Mouse (Mus musculus) embryo, embryonic 10.5 days (tissue): ENCODE results near the gene Tedc1.
A peak's percentile ranks its signal among the peaks of the same experiment; 100 is the strongest.

Experiments used
- DNase-seq: peaks from one replicate; pipeline ENCODE4 v3.0.0-alpha.2; 2015; ENCODE audit warnings: low spot score

The Tedc1 gene

GRCm38 (mm10) chr12:113155887-113156539, at the start of gene Tedc1:
Tedc1 (plus strand) TSS chr12:113156421.
- peak; percentile 99 for DNase-seq

DNA sequence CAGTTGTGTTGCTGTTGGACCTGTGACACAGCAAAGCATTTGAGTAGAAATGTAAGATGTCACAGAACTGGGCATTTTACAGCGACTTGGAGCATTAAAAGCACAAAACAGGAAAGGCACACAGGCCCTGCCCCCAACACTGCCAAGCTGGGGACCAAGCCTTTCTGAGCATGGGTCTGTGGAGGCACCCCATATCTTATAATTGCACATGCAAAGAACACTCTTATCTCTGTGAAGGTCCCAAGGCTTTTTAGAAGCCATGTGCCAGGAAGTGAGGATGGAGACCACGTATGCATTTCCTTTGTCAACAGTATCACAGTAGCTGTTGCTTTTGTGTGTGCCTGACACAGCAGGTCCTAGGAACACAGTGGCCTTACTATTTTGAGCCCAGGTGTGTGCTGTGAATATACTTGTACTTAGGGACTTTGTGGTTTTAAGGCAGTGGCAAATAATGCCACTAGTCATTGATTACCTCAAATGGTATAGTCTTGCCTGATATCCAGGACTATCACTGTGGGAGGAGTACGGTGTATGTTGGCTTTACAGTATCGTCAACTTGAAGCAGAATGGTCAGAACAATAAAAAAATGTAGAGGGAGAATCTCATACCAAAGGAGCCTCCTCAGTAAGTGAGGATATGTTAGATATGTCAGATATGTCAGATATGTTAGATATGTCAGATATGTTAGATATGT, 48.6 kb upstream of the Tedc1 start:
- no peak for DNase-seq

DNA sequence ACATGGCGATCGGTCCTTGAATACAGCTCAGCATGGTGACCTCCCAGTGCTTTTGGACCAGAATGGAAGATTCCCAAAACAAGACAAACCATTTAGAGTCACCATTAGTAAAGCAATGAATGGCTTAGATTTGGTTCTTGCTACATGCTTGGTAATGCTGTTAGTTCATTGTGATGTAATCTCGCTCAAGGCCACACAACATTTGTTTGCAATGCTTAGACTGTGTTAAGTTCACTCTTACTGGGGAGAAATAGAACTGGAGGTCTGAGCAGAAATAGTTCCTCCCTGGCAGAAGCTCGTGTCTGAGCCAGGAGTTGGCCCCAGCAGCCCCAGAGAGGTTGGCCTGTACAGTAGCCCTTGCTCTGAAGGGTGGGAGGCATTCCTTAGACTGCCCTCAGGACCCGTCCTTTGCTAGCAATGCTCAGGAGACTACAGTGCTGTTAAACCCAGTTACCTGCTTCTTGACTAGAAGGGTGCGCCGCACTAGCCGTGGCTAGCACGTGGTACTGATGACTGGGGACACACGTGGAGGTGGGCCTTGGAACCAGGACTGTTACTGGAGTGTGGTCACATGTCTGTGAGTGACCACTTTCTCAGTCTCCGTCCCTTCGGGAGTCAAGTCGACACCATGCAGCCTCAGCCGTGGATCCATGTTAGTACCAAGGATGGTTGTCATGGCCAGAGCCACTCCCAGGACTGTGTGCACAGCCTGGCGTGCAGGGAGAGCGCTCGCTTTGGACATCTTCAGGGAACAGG, 47.5 kb upstream of the Tedc1 start:
- DNase-seq: no peak

- DNase-seq: no peak
Measured at GRCm38 (mm10) chr12:113109801-113110200, 46.4 kb upstream of the Tedc1 start.

DNA sequence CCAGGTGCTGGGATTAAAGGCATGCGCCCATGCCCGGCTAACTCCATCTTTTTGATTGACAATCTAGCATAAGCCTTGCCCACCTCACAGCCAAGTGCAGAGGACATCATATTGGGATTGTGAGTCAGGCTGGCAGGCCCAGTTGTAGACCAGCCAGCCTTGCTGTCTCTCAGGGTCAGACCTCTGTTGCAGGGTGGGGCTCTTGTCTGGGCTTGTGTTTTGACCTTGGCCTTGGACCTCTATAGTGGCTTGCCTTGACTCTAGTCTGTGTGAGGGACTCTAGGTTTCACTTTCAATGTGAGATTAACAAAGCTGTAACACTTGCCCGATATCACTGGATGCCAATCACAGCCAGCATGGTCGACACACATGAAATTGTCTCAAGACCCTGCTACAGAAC, 42.1 kb upstream of the Tedc1 start:
- no peak for DNase-seq

- no peak for DNase-seq
Measured at GRCm38 (mm10) chr12:113114856-113115538, 41.2 kb upstream of the Tedc1 start.

DNA sequence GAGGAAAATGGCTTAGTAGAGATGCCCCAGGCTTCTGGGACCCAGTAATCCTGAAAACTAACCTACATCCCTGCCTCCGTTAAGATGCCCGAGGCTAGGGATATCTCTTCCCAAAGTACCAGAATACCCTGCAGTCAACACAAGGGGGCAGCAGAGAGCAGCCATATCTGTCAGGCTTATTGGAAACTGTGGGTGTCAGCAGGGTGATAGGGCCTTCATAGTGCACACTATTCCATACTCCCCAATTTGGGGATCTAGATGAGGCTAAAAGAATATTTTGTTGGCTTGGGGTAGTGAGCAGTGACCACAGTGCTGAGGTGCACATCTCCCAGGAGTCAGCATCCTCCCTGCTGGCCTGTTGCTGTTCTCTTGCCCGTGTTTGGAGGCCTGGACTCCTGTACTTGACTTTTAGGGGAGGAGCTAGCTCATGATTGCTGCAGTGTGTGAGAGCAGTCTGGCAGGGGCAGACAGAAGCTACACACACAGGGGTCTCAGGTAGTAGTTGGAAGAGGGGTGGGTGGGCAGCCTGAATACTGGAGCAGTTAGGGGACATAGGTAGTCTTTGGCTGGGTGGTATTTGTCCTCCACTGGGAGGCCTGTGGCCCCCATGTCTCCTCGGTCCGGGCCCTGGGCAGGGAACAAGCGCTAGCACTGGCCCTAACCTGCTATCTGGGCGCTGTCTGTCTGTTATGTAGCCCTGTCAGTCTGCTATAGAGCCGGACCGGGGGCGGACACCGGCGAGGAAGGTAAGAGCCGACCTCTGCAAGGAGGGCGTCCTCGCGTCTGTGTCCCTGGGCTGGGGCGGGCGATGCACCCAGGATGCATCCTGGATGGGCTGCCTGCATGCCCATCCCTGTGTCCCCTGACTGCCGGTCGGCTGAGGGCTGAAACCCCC, 36.5 kb upstream of the Tedc1 start:
- peak; percentile 86 for DNase-seq

DNA sequence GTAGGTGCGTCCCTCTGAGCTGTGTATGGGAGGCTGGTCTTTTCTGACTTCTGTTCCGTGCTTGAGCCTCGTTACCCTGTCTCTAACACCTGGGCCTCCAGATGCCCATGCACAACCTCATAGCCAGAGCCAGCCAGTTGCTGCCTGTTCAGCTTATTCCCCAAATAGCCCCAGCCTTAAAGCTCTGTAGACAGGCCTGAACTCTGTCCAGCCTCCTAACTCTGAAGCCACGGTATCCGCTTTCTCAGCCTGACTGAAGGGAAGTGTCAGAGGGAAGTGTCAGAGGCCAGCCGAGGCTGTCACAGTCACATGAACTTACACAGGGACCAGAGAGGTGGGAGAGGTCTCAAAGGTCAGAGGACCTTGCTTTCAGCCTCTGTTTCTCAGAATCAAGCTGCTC, 31.5 kb upstream of the Tedc1 start:
- DNase-seq: no peak

DNA sequence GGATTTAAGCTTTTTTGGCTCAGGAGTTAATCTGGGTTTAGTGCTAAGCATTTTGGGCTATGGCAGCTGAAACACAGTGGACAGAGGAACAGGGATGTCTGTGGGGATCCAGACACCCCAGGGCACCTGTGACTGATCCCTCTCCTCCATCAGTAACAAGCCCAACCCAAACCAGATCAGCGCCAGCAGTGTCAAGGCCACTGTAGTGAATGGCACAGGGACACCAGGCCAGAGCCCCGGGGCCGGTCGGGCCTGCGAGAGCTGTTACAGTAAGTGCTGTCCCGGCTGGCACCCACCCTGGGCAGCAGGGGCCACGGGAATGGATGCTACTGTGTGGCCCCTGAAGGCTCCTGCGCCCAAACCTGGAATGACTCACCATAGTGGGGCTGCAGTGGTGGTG, 25.5 kb upstream of the Tedc1 start:
- no peak for DNase-seq

- DNase-seq: no peak
Measured at GRCm38 (mm10) chr12:113131601-113132000, 24.6 kb upstream of the Tedc1 start.

DNA sequence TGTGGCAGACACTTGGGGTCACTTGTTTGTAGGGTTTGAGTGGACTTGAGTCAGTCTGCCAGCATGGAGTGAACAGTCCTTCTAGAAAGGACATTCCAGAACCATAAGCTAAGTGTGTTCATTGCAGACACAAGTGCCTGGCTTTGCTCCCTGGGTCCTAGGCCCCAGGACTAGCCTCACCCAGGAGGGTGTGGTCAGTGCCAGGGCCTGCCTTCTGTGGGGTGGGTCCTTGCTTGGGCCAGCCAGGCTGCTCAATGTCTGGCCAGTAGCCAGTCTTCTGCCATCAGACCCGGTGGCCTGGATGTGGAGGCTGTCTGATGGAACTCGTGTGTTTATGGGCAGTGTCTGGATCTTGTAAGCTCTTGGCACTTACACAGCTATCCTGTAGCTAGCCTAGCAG, 23.7 kb upstream of the Tedc1 start:
- no peak for DNase-seq

GRCm38 (mm10) chr12:113133260-113133659, 23.0 kb upstream of the Tedc1 start:
- no peak for DNase-seq

GRCm38 (mm10) chr12:113133861-113134403, 22.3 kb upstream of the Tedc1 start:
- DNase-seq: no peak

- DNase-seq: no peak
Measured at GRCm38 (mm10) chr12:113134502-113134901, 21.7 kb upstream of the Tedc1 start.

GRCm38 (mm10) chr12:113135401-113135800, 20.8 kb upstream of the Tedc1 start:
- no peak for DNase-seq

DNA sequence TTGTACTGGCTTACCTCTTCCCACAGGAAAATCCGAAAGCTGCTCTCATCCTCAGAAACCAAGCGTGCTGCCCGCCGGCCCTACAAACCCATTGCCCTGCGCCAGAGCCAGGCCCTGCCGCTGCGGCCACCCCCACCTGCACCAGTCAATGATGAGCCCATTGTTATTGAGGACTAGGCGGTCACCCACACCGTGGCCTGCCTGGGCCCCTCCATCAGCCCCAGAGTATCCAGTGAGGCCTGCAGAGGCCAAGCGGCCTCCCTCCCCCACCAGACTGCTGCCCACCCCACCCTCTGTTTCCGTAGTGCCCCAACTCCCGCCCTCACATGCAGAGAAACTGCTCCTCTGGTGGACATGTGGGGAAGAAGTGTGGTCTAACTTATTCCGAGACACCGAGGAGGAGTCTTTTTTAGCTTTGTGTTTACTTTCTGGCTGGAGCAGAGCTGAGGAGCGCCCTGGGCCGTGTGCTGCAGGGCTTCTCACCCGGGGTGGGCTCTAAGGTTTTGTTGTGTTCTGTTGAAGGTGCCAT, 19.7 kb upstream of the Tedc1 start:
- DNase-seq: no peak

DNA sequence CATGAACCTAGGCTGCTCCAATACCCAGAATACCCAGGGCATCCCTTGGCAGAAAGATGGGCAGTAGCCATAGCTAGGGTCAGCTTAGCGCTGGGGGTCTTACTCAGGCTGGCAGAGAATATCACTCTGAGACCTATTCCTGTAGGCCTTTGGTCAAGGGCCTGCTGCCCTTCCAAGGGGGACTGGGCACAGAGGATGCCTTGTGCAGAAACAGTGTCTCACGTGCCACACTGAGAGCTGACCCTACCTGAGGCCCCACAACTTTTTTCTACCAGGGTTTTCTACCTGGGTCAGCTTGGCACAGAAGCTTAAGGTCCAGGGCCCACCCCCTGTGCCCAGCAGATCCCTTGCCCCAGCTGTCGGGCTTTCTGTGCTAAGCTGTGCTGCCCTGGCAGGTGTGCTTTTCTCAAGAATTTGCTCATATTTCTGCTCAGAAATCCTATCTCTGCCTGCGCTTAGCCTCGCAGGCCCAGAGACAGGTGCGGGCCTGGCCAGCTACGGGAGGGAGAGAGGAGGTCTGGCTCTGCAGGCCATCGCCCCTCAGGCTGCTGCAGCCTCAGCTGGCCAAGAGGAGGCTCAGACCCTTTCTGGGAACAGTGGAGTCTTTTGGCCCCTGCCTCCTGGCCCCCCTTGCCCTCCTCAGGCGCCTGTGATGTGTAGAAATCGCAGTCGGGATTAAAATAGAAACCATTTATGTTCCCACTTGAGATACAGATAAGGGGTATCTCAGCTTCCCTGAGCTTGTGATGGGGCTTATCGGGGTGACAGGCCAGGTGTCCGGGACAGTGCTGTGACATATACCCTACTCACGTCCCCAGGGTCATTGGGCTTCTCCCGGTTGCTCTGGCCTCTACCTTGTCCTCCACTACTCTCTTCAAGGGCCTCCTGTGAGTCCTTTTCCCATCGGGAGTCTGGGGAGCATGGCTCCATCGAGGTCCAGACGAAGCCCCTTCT, 18.7 kb upstream of the Tedc1 start:
- no peak for DNase-seq

- DNase-seq: no peak
Measured at GRCm38 (mm10) chr12:113138291-113138690, 17.9 kb upstream of the Tedc1 start.

DNA sequence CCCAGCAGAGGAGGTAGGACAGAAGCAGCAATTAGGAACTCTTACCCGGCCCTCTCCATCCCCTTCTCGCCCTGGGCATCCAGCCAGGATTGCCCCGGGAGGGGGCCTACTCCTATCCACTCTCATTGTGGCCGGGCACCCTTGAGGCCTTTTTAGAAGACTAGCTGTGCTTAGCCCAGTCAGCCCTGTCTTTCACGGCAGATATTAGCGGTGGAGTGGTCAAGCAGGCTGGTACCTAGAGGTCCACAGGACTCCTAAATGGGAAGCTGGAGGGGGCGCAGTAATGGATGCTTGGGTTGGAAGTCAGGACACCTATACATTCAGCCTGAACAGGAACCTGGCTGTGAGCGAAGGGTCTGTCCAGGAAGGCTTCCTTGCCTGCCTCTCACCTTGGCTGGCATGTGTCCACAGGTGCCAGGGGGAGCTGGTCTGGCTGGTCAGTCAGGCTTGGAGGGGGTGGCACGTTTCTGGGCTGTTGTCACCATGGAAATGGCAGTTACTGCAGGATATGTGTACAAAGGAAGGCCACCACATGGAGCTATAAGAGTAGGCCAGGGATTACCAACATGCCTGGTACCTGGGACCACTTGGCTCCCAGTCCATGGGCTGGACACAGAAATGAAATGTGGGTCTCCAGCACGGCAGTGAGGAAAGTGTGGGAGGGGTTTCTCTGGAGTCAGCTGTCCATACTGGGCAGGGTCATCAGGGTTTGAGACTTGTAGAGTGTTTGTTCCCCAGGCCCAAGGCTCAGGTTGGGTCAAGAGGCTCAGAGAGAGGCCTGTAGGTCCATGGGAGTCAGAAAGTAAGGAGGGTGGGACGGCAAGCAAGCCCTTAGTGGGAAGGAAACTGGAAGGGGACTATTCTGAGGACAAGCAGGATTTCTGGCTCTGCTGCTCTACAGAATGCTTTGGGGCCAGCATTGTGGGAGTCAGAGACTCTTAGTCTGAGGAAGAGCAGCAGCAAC, 17.0 kb upstream of the Tedc1 start:
- DNase-seq: no peak
